Mouse (Mus musculus): ENCODE results near the gene Asap2.
"Not testable (repeated sequence)": the region's sequence is repeated elsewhere in the genome, so short reads cannot be mapped to it uniquely, and the experiment has no call there.

GRCm38 (mm10) chr12:21111116-21111475 is 120.8 kb downstream of the Asap2 start:
- peak; percentile 72 for TF ChIP-seq CTCF (IDR thresholded peaks at IDR 0.05; ENCODE audit: low read depth)
- not testable (repeated sequence) for TF ChIP-seq EP300 (IDR thresholded peaks at IDR 0.05; ENCODE audit: low read depth)
